Mouse (Mus musculus) hindbrain, postnatal 0 days (tissue): Measurements from ENCODE around the gene 2810004N23Rik. TPM values are rescaled to one million over a fixed set of nuclear protein-coding genes. Genes with fewer than 3 reads are reported as not detected.
"Not testable (repeated sequence)": the region's sequence is repeated elsewhere in the genome, so short reads cannot be mapped to it uniquely, and the experiment has no call there.

Source experiments
- ATAC-seq: fragments of 200-750 bp; cut with Nextera tagmentation; 2 replicates; pipeline ENCODE4 v1.8.0; 2017; ENCODE audit warnings: mild to moderate bottlenecking, moderate TSS enrichment, moderate library complexity
- DNase-seq: peaks from one replicate; pipeline ENCODE4 v3.0.0-alpha.2; 2015; ENCODE audit warnings: low spot score
- H3K27ac ChIP-seq: fragments of 300-500 bp; sonication (generic); 2 replicates; pipeline ENCODE4 v1.5.1; 2014; ENCODE audit warnings: mild to moderate bottlenecking
- H3K27me3 ChIP-seq: fragments of 300-500 bp; sonication (generic); 2 replicates; pipeline ENCODE4 v1.6.1; 2014; ENCODE audit warnings: low read length, mixed read lengths; ENCODE audit not compliant: insufficient read depth
- H3K36me3 ChIP-seq: fragments of 300-500 bp; sonication (generic); 2 replicates; pipeline ENCODE4 v1.6.1; 2014; ENCODE audit warnings: low read length, mixed read lengths; ENCODE audit not compliant: insufficient read depth
- H3K4me1 ChIP-seq: fragments of 300-500 bp; sonication (generic); 2 replicates; pipeline ENCODE4 v1.6.1; 2014; ENCODE audit warnings: antibody characterized with exemption, low read length, mixed read lengths; ENCODE audit not compliant: insufficient read depth
- H3K4me2 ChIP-seq: fragments of 300-500 bp; sonication (generic); 2 replicates; pipeline ENCODE4 v1.6.1; 2014; ENCODE audit warnings: low read depth, mild to moderate bottlenecking, low read length, moderate library complexity, mixed read lengths
- H3K4me3 ChIP-seq: fragments of 300-500 bp; sonication (generic); 2 replicates; pipeline ENCODE4 v1.5.1; 2014; ENCODE audit warnings: low read length
- H3K9ac ChIP-seq: fragments of 300-500 bp; sonication (generic); replicated peaks from 2 replicates; pipeline ENCODE4 v1.6.1; 2014; ENCODE audit warnings: mild to moderate bottlenecking, low read length, moderate library complexity, mixed read lengths
- H3K9me3 ChIP-seq: fragments of 300-500 bp; sonication (generic); 2 replicates; pipeline ENCODE4 v1.6.1; 2016; ENCODE audit warnings: low read length, mixed read lengths
- CTCF ChIP-seq: IDR thresholded peaks from 2 replicates; pipeline ENCODE4 v1.5.1; 2016; ENCODE audit warnings: antibody characterized with exemption, control low read depth, low read depth
- WGBS: fragments of 180-500 bp; shearing (Covaris S2); extraction: QIAGEN DNeasy Blood & Tissue Kit; methylation state at CpG from one replicate; pipeline ENCODE4 v1.1.7; 2014; 5-methylcytosine and 5-hydroxymethylcytosine counted together
- polyA plus RNA-seq: library from polyadenylated mRNA; unstranded; fragments of >200 nt; fragmentation: Nextera tagmentation; extraction: Ambion mirVana; gene quantifications from 2 replicates; pipeline ENCODE4 v1.2.1, GENCODE M21; 2015
- total RNA-seq: library from RNA; depleted of rRNA; stranded (reverse); fragments of >200 nt; gene quantifications from 2 replicates; pipeline ENCODE4 v1.2.3, GENCODE M21; 2014

The 2810004N23Rik gene
- total and polyA plus RNA-seq, 2 experiments from 2014 or later, result 21.4 to 22.8 TPM

GRCm38 (mm10) chr8:124845131-124845530 is 17.8 kb downstream of the 2810004N23Rik start:
- Histone ChIP-seq H3K9me3 (no peaks in the 10 kb centered on the region), H3K27me3 (no peaks in the 10 kb centered on the region), H3K4me3 (no peak overlapping the region), H3K36me3 (peaks cover 4% of the 10 kb centered on the region; the same call in 1 of the 2 replicates), H3K27ac (no peak overlapping the region), H3K4me1 (no peaks in the 10 kb centered on the region), H3K9ac (no peak overlapping the region), H3K4me2 (no peak overlapping the region)
- no peak for TF ChIP-seq CTCF
- DNase-seq (no peak), ATAC-seq (no peak)
- WGBS, result 70% methylated on average over 3 of the region's 3 CpGs

GRCm38 (mm10) chr8:124842929-124843328 is 20.0 kb downstream of the 2810004N23Rik start:
- ATAC-seq, result not testable (repeated sequence)

GRCm38 (mm10) chr8:124841775-124842174 is 21.1 kb downstream of the 2810004N23Rik start:
- Histone ChIP-seq H3K4me3 (no peak overlapping the region), H3K9ac (no peak overlapping the region), H3K4me1 (no peaks in the 10 kb centered on the region), H3K9me3 (no peaks in the 10 kb centered on the region), H3K27me3 (no peaks in the 10 kb centered on the region), H3K4me2 (no peak overlapping the region), H3K27ac (no peak overlapping the region), H3K36me3 (peaks cover 17% of the 10 kb centered on the region)
- no peak for TF ChIP-seq CTCF
- no peak for ATAC-seq
- DNase-seq, result no peak
- WGBS, result 93% methylated on average over 10 of the region's 10 CpGs

More at GRCm38 (mm10) chr8:124842929-124843328, 20.0 kb downstream of the 2810004N23Rik start:
- 91% methylated on average over 1 of the region's 1 CpGs for WGBS
- H3K4me3 ChIP-seq, H3K27me3 ChIP-seq, H3K9ac ChIP-seq, H3K4me1 ChIP-seq, DNase-seq, H3K4me2 ChIP-seq, H3K27ac ChIP-seq, H3K9me3 ChIP-seq: not testable (repeated sequence)
- H3K36me3 ChIP-seq, result peaks cover 17% of the 10 kb centered on the region

- ATAC-seq, result no peak
- H3K4me1 ChIP-seq, result no peaks in the 10 kb centered on the region
- H3K9me3 ChIP-seq, result no peaks in the 10 kb centered on the region
- H3K4me3 ChIP-seq, result no peak overlapping the region
- DNase-seq, result no peak
- H3K27me3 ChIP-seq, result no peaks in the 10 kb centered on the region
- H3K36me3 ChIP-seq, result peaks cover 17% of the 10 kb centered on the region
- no peak overlapping the region for H3K4me2 ChIP-seq
- no peak overlapping the region for H3K9ac ChIP-seq
- no peak overlapping the region for H3K27ac ChIP-seq
- 88% methylated on average over 7 of the region's 7 CpGs for WGBS
- no peak for TF ChIP-seq CTCF
Observed at GRCm38 (mm10) chr8:124840900-124841299, 22.0 kb downstream of the 2810004N23Rik start.

DNA sequence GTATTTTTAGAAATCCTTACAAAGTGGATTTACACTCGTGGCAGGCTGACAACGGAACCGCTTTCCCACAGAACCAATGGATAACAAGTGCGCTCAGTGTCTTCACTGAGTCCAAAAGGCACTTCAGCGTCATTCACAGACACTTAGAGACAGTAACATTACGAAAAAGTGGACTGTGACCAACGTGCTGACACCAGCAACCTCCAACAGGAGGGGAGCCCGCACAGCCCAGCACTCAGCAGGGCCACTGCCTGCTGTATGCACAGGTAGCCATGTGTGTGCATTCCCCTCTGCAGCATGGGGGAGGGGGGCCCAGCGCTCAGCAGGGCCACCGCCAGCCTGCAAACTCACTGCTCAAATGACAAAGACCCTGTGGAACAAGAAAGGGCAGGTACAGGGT is 23.5 kb downstream of the 2810004N23Rik start:
- Histone ChIP-seq H3K4me2 (no peak overlapping the region), H3K4me1 (no peaks in the 10 kb centered on the region), H3K36me3 (peaks cover 17% of the 10 kb centered on the region), H3K9me3 (no peaks in the 10 kb centered on the region), H3K9ac (no peak overlapping the region), H3K4me3 (no peak overlapping the region), H3K27me3 (no peaks in the 10 kb centered on the region), H3K27ac (no peak overlapping the region)
- DNase-seq, result no peak
- ATAC-seq, result no peak
- no peak for TF ChIP-seq CTCF
- WGBS, result 91% methylated on average over 10 of the region's 10 CpGs

DNA sequence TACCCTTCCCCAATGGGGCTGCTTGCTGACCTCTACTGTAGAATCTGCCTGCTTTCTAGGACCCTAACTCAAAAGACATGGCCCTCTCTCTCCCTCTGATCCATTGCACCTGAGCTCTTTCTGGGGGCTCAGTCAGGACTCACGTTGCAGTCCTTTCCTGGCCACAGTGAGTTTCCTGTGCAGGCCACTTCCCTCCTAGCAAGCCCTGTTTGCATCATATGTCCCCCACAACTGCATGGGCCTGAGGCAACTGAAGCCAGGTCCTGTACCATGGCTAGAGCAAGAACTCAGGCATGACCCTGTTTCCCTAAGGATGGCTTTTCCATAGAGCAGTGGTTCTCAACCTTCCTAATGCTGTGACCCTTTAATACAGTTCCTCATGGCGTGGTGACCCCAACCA is 25.0 kb downstream of the 2810004N23Rik start:
- ATAC-seq, result no peak
- H3K9ac ChIP-seq, result no peak overlapping the region
- no peaks in the 10 kb centered on the region for H3K9me3 ChIP-seq
- no peak overlapping the region for H3K4me2 ChIP-seq
- H3K4me1 ChIP-seq, result no peaks in the 10 kb centered on the region
- H3K27me3 ChIP-seq, result no peaks in the 10 kb centered on the region
- H3K27ac ChIP-seq, result no peak overlapping the region
- H3K4me3 ChIP-seq, result no peak overlapping the region
- 80% methylated on average over 2 of the region's 2 CpGs for WGBS
- H3K36me3 ChIP-seq, result peaks cover 17% of the 10 kb centered on the region
- TF ChIP-seq CTCF, result no peak
- no peak for DNase-seq

DNA sequence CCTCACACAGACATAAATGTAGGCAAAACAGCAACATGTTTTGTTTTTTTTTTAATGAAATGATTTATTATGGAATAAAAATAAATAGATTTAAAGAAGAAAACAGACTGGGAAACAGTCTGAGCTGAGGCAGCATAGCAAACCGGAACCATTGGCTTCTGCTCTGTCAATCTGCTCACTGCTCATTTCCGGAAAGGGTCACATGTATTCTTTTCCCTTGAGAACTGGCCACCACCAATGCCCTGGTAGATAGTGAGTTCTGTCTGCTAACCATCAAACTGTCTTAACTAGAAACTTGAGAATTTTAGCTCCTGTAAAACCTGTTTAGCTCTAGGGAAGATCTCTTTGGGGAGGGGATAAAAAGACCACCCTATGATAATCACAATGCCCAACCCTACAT is 26.0 kb downstream of the 2810004N23Rik start:
- Histone ChIP-seq H3K9me3 (no peaks in the 10 kb centered on the region), H3K4me2 (no peak overlapping the region), H3K27ac (no peak overlapping the region), H3K4me1 (no peaks in the 10 kb centered on the region), H3K27me3 (no peaks in the 10 kb centered on the region), H3K4me3 (no peak overlapping the region), H3K9ac (no peak overlapping the region), H3K36me3 (peaks cover 17% of the 10 kb centered on the region)
- ATAC-seq, result no peak
- 78% methylated on average over 2 of the region's 2 CpGs for WGBS
- no peak for TF ChIP-seq CTCF
- no peak for DNase-seq
